Mouse (Mus musculus): ENCODE data around the gene Dpf2.

Dpf2 gene

GRCm38 (mm10) chr19:5862335-5863085 is 50.3 kb downstream of the Dpf2 start:
- in situ Hi-C loops (cut with MboI), result no loop called here

GRCm38 (mm10) chr19:5856604-5857003 is 56.2 kb downstream of the Dpf2 start:
- in situ Hi-C loops (cut with MboI), result no loop called here

GRCm38 (mm10) chr19:5852035-5852722 is 60.6 kb downstream of the Dpf2 start:
- in situ Hi-C loops (cut with MboI), result no loop called here

GRCm38 (mm10) chr19:5851481-5851971 is 61.3 kb downstream of the Dpf2 start:
- in situ Hi-C loops (cut with MboI), result no loop called here

- in situ Hi-C loops (cut with MboI), result no loop called here
Measured at GRCm38 (mm10) chr19:5850860-5851259, 62.0 kb downstream of the Dpf2 start.

GRCm38 (mm10) chr19:5849843-5850527 is 62.8 kb downstream of the Dpf2 start:
- in situ Hi-C loops (cut with MboI), result loop anchor here (5.0 kb wide), 1 partner anchor 58 kb away; no protein-coding TSS in a partner anchor

- in situ Hi-C loops (cut with MboI), result loop anchor here (5.0 kb wide), 1 partner anchor 57 kb away; no protein-coding TSS in a partner anchor
Measured at GRCm38 (mm10) chr19:5848826-5849672, 63.8 kb downstream of the Dpf2 start.

GRCm38 (mm10) chr19:5848032-5848825 is 64.6 kb downstream of the Dpf2 start:
- in situ Hi-C loops (cut with MboI), result loop anchor here (5.0 kb wide), 1 partner anchor 56 kb away; no protein-coding TSS in a partner anchor

GRCm38 (mm10) chr19:5847306-5847796 is 65.5 kb downstream of the Dpf2 start:
- in situ Hi-C loops (cut with MboI), result loop anchor here (5.0 kb wide), 1 partner anchor 55 kb away; no protein-coding TSS in a partner anchor

- in situ Hi-C loops (cut with MboI), result loop anchor here (5.0 kb wide), 1 partner anchor 54 kb away; no protein-coding TSS in a partner anchor
Measured at GRCm38 (mm10) chr19:5846557-5847305, 66.1 kb downstream of the Dpf2 start.

Measured in mature B cell (primary cell).